Mouse (Mus musculus) MEL (cell line): ENCODE measurements around the gene Rarb.

Experiments
- BHLHE40 ChIP-seq: IDR thresholded peaks from 2 replicates; pipeline ENCODE4 v1.6.1; 2012; ENCODE audit warnings: low read depth, mild to moderate bottlenecking, inconsistent platforms, low read length, improper control_type of control experiment, borderline replicate concordance
- CHD1 ChIP-seq: IDR thresholded peaks from 2 replicates; pipeline ENCODE4 v1.6.1; 2012; ENCODE audit warnings: low read depth, mild to moderate bottlenecking, inconsistent platforms, low read length, improper control_type of control experiment
- CTCF ChIP-seq, 3 experiments: IDR thresholded peaks in 2 of 3; conservative IDR thresholded peaks in 1 of 3; 2 replicates each; pipeline ENCODE4 v1.5.1; 2011 to 2012; ENCODE audit warnings: low read length in 3 of 3, low read depth in 2 of 3, mild to moderate bottlenecking in 2 of 3, improper control_type of control experiment in 1 of 3, inconsistent platforms in 1 of 3, mixed read lengths in 1 of 3, moderate library complexity in 1 of 3; ENCODE audit not compliant: control insufficient read depth in 1 of 3, insufficient read depth in 1 of 3, poor library complexity in 1 of 3, severe bottlenecking in 1 of 3
- HCFC1 ChIP-seq: IDR thresholded peaks from 2 replicates; pipeline ENCODE4 v1.6.1; 2012; ENCODE audit warnings: low read depth, mild to moderate bottlenecking, inconsistent platforms, low read length, improper control_type of control experiment, moderate library complexity
- MAFK ChIP-seq: IDR thresholded peaks from 2 replicates; pipeline ENCODE4 v1.6.1; 2011; ENCODE audit warnings: low read depth, mild to moderate bottlenecking, low read length, improper control_type of control experiment, borderline replicate concordance
- NELFE ChIP-seq: IDR thresholded peaks from 2 replicates; pipeline ENCODE4 v1.6.1; 2011; ENCODE audit warnings: low read depth, low read length, improper control_type of control experiment
- POLR2A ChIP-seq, 2 experiments: IDR thresholded peaks; 2 replicates each; pipeline ENCODE4 v1.6.1; 2011 to 2012; ENCODE audit warnings: low read length in 2 of 2, mild to moderate bottlenecking in 2 of 2, control low read depth in 1 of 2, improper control_type of control experiment in 1 of 2, low read depth in 1 of 2, moderate library complexity in 1 of 2; ENCODE audit not compliant: control insufficient read depth in 1 of 2, insufficient read depth in 1 of 2, poor library complexity in 1 of 2
- TAL1 ChIP-seq: IDR thresholded peaks from 2 replicates; pipeline ENCODE4 v1.6.1; 2012; ENCODE audit warnings: mild to moderate bottlenecking, inconsistent platforms, low read length, moderate library complexity, mixed read lengths
- TCF12 ChIP-seq: IDR thresholded peaks from 2 replicates; pipeline ENCODE4 v1.6.1; 2014; ENCODE audit warnings: low read depth, mild to moderate bottlenecking, inconsistent platforms, low read length, improper control_type of control experiment, moderate library complexity
- USF1 ChIP-seq: IDR thresholded peaks from 2 replicates; pipeline ENCODE4 v1.6.1; 2014; ENCODE audit warnings: low read depth, mild to moderate bottlenecking, inconsistent platforms, low read length, improper control_type of control experiment, moderate library complexity
- USF2 ChIP-seq, 2 experiments: IDR thresholded peaks; 2 replicates each; pipeline ENCODE4 v1.6.1; 2011 to 2012; ENCODE audit warnings: improper control_type of control experiment in 2 of 2, low read length in 2 of 2, borderline replicate concordance in 1 of 2, inconsistent platforms in 1 of 2, low read depth in 1 of 2, mild to moderate bottlenecking in 1 of 2; ENCODE audit not compliant: insufficient read depth in 1 of 2
- ZMIZ1 ChIP-seq: IDR thresholded peaks from 2 replicates; pipeline ENCODE4 v1.6.1; 2012; ENCODE audit warnings: low read depth, mild to moderate bottlenecking, inconsistent platforms, low read length, improper control_type of control experiment, moderate library complexity

- TF ChIP-seq USF1: no peak
- TF ChIP-seq CTCF (IDR thresholded peaks at IDR 0.05 in 2 of 3, conservative IDR thresholded peaks at IDR 0.05 in 1 of 3; ENCODE audit: control insufficient read depth in 1 of 3, insufficient read depth in 1 of 3, low read depth in 2 of 3, low read length in 3 of 3, poor library complexity in 1 of 3, severe bottlenecking in 1 of 3): no peak
- no peak for TF ChIP-seq BHLHE40
- TF ChIP-seq POLR2A (IDR thresholded peaks at IDR 0.05; ENCODE audit: control insufficient read depth in 1 of 2, insufficient read depth in 1 of 2, low read depth in 1 of 2, low read length in 2 of 2, poor library complexity in 1 of 2): no peak
- no peak for TF ChIP-seq CHD1
- no peak for TF ChIP-seq TCF12
- TF ChIP-seq HCFC1: no peak
- TF ChIP-seq MAFK: no peak
- no peak for TF ChIP-seq NELFE
- TF ChIP-seq USF2 (IDR thresholded peaks at IDR 0.05; ENCODE audit: borderline replicate concordance in 1 of 2, insufficient read depth in 1 of 2, low read depth in 1 of 2, low read length in 2 of 2): no peak
- no peak for TF ChIP-seq ZMIZ1
- TF ChIP-seq TAL1: no peak
These were observed 296.1 kb downstream of the Rarb start for GRCm38 (mm10) chr14:16522852-16523251.
